Mouse (Mus musculus): ENCODE results near the gene Ankrd12. TPM values are rescaled to one million over a fixed set of nuclear protein-coding genes. Genes with fewer than 3 reads are reported as not detected.
"Not testable (repeated sequence)": the region's sequence is repeated elsewhere in the genome, so short reads cannot be mapped to it uniquely, and the experiment has no call there.

Gene Ankrd12
- polyA plus RNA-seq, 1 experiment from 2014 or later = 52.9 TPM

- H3K4me2 ChIP-seq = peak overlapping the region; percentile 87
- WGBS = under 1% methylated on average over 93 of the region's 95 CpGs
- ATAC-seq (ENCODE audit: low FRiP score) = peak; percentile 89
- H3K9ac ChIP-seq = peak overlapping the region; percentile 83
- peaks cover 18% of the 10 kb centered on the region for H3K36me3 ChIP-seq (replicated peaks)
- H3K9me3 ChIP-seq = no peaks in the 10 kb centered on the region
- H3K4me1 ChIP-seq = peaks cover 15% of the 10 kb centered on the region
- no peaks in the 10 kb centered on the region; the same call in 1 of the 2 replicates for H3K27me3 ChIP-seq
- H3K4me3 ChIP-seq (replicated peaks) = peak overlapping the region; percentile 98
- peak overlapping the region; percentile 94 for H3K27ac ChIP-seq
Measured at GRCm38 (mm10) chr17:66076174-66076927, 538 bp downstream of the Ankrd12 start.

GRCm38 (mm10) chr17:66075827-66076173, 1.1 kb downstream of the Ankrd12 start:
- peak overlapping the region; percentile 87 for H3K4me2 ChIP-seq
- H3K4me1 ChIP-seq = peaks cover 15% of the 10 kb centered on the region
- no peak for ATAC-seq (ENCODE audit: low FRiP score)

GRCm38 (mm10) chr17:66073971-66074370, 2.9 kb downstream of the Ankrd12 start:
- H3K9me3 ChIP-seq = no peaks in the 10 kb centered on the region
- WGBS = 87% methylated on average over 7 of the region's 7 CpGs
- no peak overlapping the region for H3K4me2 ChIP-seq
- H3K27ac ChIP-seq = no peak overlapping the region
- no peak overlapping the region for H3K9ac ChIP-seq
- no peak overlapping the region for H3K4me3 ChIP-seq (replicated peaks)
- no peak for ATAC-seq (ENCODE audit: low FRiP score)
- H3K4me1 ChIP-seq = peaks cover 15% of the 10 kb centered on the region
- H3K27me3 ChIP-seq = no peaks in the 10 kb centered on the region; the same call in 1 of the 2 replicates
- H3K36me3 ChIP-seq (replicated peaks) = no peaks in the 10 kb centered on the region

More at GRCm38 (mm10) chr17:66075827-66076173, 1.1 kb downstream of the Ankrd12 start:
- Histone ChIP-seq H3K27me3 (no peaks in the 10 kb centered on the region; the same call in 1 of the 2 replicates), H3K27ac (peak overlapping the region; percentile 94; the same call in 1 of the 2 replicates), H3K4me3 (replicated peaks) (peak overlapping the region; percentile 98), H3K9me3 (no peaks in the 10 kb centered on the region), H3K9ac (peak overlapping the region; percentile 83), H3K36me3 (replicated peaks) (peaks cover 13% of the 10 kb centered on the region)
- WGBS = 4% methylated on average over 12 of the region's 12 CpGs

GRCm38 (mm10) chr17:66069036-66069435, 7.9 kb downstream of the Ankrd12 start:
- H3K27me3 ChIP-seq; H3K4me3 ChIP-seq (replicated peaks); H3K9ac ChIP-seq; H3K4me2 ChIP-seq; H3K4me1 ChIP-seq; H3K9me3 ChIP-seq; ATAC-seq (ENCODE audit: low FRiP score); H3K36me3 ChIP-seq (replicated peaks); H3K27ac ChIP-seq: not testable (repeated sequence)
- WGBS = 91% methylated on average over 2 of the region's 2 CpGs

GRCm38 (mm10) chr17:66065115-66065514, 11.8 kb downstream of the Ankrd12 start:
- 93% methylated on average over 4 of the region's 4 CpGs for WGBS
- ATAC-seq (ENCODE audit: low FRiP score) = no peak
- no peak overlapping the region for H3K4me2 ChIP-seq

GRCm38 (mm10) chr17:66061241-66061938, 15.5 kb downstream of the Ankrd12 start:
- no peak overlapping the region for H3K27ac ChIP-seq
- no peak overlapping the region for H3K9ac ChIP-seq
- no peaks in the 10 kb centered on the region for H3K27me3 ChIP-seq
- H3K4me1 ChIP-seq = peaks cover 5% of the 10 kb centered on the region; the same call in 1 of the 2 replicates
- no peak overlapping the region for H3K4me2 ChIP-seq
- ATAC-seq (ENCODE audit: low FRiP score) = no peak
- 50% methylated on average over 8 of the region's 8 CpGs for WGBS
- no peaks in the 10 kb centered on the region for H3K36me3 ChIP-seq (replicated peaks)
- no peak overlapping the region for H3K4me3 ChIP-seq (replicated peaks)
- no peaks in the 10 kb centered on the region for H3K9me3 ChIP-seq

More at GRCm38 (mm10) chr17:66065115-66065514, 11.8 kb downstream of the Ankrd12 start:
- no peaks in the 10 kb centered on the region for H3K27me3 ChIP-seq
- H3K9me3 ChIP-seq = no peaks in the 10 kb centered on the region
- no peaks in the 10 kb centered on the region for H3K36me3 ChIP-seq (replicated peaks)
- H3K9ac ChIP-seq = no peak overlapping the region
- H3K4me1 ChIP-seq = peaks cover 7% of the 10 kb centered on the region; the same call in 1 of the 2 replicates
- H3K27ac ChIP-seq = no peak overlapping the region
- H3K4me3 ChIP-seq (replicated peaks) = no peak overlapping the region

- Histone ChIP-seq H3K36me3 (replicated peaks) (no peaks in the 10 kb centered on the region), H3K4me2 (no peak overlapping the region), H3K27ac (no peak overlapping the region), H3K4me3 (replicated peaks) (no peak overlapping the region), H3K9me3 (no peaks in the 10 kb centered on the region), H3K27me3 (no peaks in the 10 kb centered on the region), H3K4me1 (peaks cover 4% of the 10 kb centered on the region; the same call in 1 of the 2 replicates), H3K9ac (no peak overlapping the region)
- no peak for ATAC-seq (ENCODE audit: low FRiP score)
- WGBS = 89% methylated on average over 4 of the region's 4 CpGs
Measured at GRCm38 (mm10) chr17:66058160-66058559, 18.7 kb downstream of the Ankrd12 start.

- 90% methylated on average over 2 of the region's 2 CpGs for WGBS
- Histone ChIP-seq H3K9me3 (no peaks in the 10 kb centered on the region), H3K9ac (no peak overlapping the region), H3K27ac (no peak overlapping the region), H3K27me3 (no peaks in the 10 kb centered on the region), H3K4me2 (no peak overlapping the region), H3K36me3 (replicated peaks) (no peaks in the 10 kb centered on the region), H3K4me1 (peaks cover 4% of the 10 kb centered on the region; the same call in 1 of the 2 replicates), H3K4me3 (replicated peaks) (no peak overlapping the region)
- no peak for ATAC-seq (ENCODE audit: low FRiP score)
Measured at GRCm38 (mm10) chr17:66057145-66057544, 19.7 kb downstream of the Ankrd12 start.

- 77% methylated on average over 4 of the region's 4 CpGs for WGBS
Measured at GRCm38 (mm10) chr17:66053349-66053748, 23.5 kb downstream of the Ankrd12 start.

GRCm38 (mm10) chr17:66048795-66049194, 28.1 kb downstream of the Ankrd12 start:
- Histone ChIP-seq H3K4me1 (no peaks in the 10 kb centered on the region), H3K27ac (no peak overlapping the region), H3K27me3 (no peaks in the 10 kb centered on the region), H3K4me3 (replicated peaks) (no peak overlapping the region), H3K4me2 (no peak overlapping the region), H3K9me3 (no peaks in the 10 kb centered on the region), H3K9ac (no peak overlapping the region), H3K36me3 (replicated peaks) (no peaks in the 10 kb centered on the region; the same call in 1 of the 2 replicates)
- ATAC-seq (ENCODE audit: low FRiP score) = no peak
- WGBS = 88% methylated on average over 4 of the region's 4 CpGs

More at GRCm38 (mm10) chr17:66053349-66053748, 23.5 kb downstream of the Ankrd12 start:
- ATAC-seq (ENCODE audit: low FRiP score) = no peak
- H3K4me2 ChIP-seq = no peak overlapping the region
- H3K9ac ChIP-seq = no peak overlapping the region
- H3K27ac ChIP-seq = no peak overlapping the region
- no peaks in the 10 kb centered on the region for H3K4me1 ChIP-seq
- H3K36me3 ChIP-seq (replicated peaks) = no peaks in the 10 kb centered on the region
- no peaks in the 10 kb centered on the region for H3K27me3 ChIP-seq
- H3K4me3 ChIP-seq (replicated peaks) = no peak overlapping the region
- no peaks in the 10 kb centered on the region for H3K9me3 ChIP-seq

GRCm38 (mm10) chr17:66048199-66048598, 28.7 kb downstream of the Ankrd12 start:
- WGBS = 73% methylated on average over 5 of the region's 5 CpGs
- H3K9me3 ChIP-seq = no peaks in the 10 kb centered on the region
- no peak overlapping the region for H3K27ac ChIP-seq
- ATAC-seq (ENCODE audit: low FRiP score) = no peak
- no peaks in the 10 kb centered on the region for H3K27me3 ChIP-seq
- no peak overlapping the region for H3K9ac ChIP-seq
- H3K4me1 ChIP-seq = no peaks in the 10 kb centered on the region
- H3K4me3 ChIP-seq (replicated peaks) = no peak overlapping the region
- no peak overlapping the region for H3K4me2 ChIP-seq
- no peaks in the 10 kb centered on the region; the same call in 1 of the 2 replicates for H3K36me3 ChIP-seq (replicated peaks)

- not testable (repeated sequence) for H3K27ac ChIP-seq; H3K4me1 ChIP-seq; ATAC-seq (ENCODE audit: low FRiP score); H3K9ac ChIP-seq; H3K4me3 ChIP-seq (replicated peaks); H3K27me3 ChIP-seq; H3K36me3 ChIP-seq (replicated peaks); H3K9me3 ChIP-seq; H3K4me2 ChIP-seq
- 87% methylated on average over 4 of the region's 4 CpGs for WGBS
Measured at GRCm38 (mm10) chr17:66043679-66044078, 33.2 kb downstream of the Ankrd12 start.
